ENCODE assay signal across 10 mouse cellular contexts in the genomic region with DNA sequence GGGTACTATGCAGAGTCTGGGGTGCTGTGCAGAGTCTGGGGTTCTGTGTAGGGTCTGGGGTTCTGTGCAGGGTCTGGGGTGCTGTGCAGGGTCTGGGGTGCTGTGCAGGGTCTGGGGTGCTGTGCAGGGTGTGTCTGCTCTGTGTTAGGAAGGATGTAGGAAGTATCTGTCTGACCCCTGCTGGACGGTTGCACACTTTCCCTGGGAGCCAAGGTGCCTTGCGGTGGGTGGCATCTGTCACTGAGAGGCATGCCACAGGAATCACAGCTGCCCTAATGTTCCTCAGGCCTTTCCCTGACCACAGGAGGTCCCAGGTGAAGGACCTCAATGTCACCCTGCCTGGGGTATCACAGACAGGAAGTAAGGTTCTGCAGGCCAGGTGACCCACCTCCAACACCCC.
DNase-seq lines count a peak whose midpoint lies in the region; ATAC-seq lines count a peak whose summit lies in the region.
"Had no signal": no experiment of that assay in that cellular context is flagged by ENCODE, and none has a peak within 500 bp of the region (broad histone marks: within the 10 kb centered on the region; RNA-seq: fewer than 3 reads in every experiment).

No protein-coding gene starts in this region.

- no peak overlapping the region for H3K4me2 ChIP-seq in heart, embryonic 13.5 days
- no peak overlapping the region; the same call in 1 of the 2 replicates for H3K4me2 ChIP-seq in midbrain, embryonic 16.5 days (ENCODE audit: low read length)

- H3K36me3 ChIP-seq in heart, embryonic 13.5 days: no peaks in the 10 kb centered on the region
- no peaks in the 10 kb centered on the region for H3K36me3 ChIP-seq in midbrain, embryonic 10.5 days
- H3K36me3 ChIP-seq in midbrain, embryonic 16.5 days (ENCODE audit: control insufficient read depth, insufficient read depth, low read length): no peaks in the 10 kb centered on the region
- H3K36me3 ChIP-seq: embryonic facial prominence, embryonic 10.5 days had no signal

- peak overlapping the region; percentile 77 for H3K9ac ChIP-seq in heart, embryonic 13.5 days
- H3K9ac ChIP-seq in midbrain, embryonic 16.5 days (ENCODE audit: low read depth, low read length): no peak overlapping the region

- H3K27ac ChIP-seq in heart, embryonic 13.5 days (replicated peaks): no peak overlapping the region
- H3K27ac ChIP-seq in midbrain, embryonic 10.5 days (replicated peaks): peak overlapping the region; percentile 84; the same call in 1 of the 2 replicates
- H3K27ac ChIP-seq in midbrain, embryonic 16.5 days (ENCODE audit: low read length): no peak overlapping the region
- H3K27ac ChIP-seq: embryonic facial prominence, embryonic 10.5 days had no signal

- DNase-seq in heart, postnatal 4 days: no peak
- DNase-seq in midbrain, embryonic 10.5 days (ENCODE audit: low spot score): no peak
- DNase-seq in induced T-regulatory cell, adult 2 months (ENCODE audit: low read depth): peak; percentile 32
- DNase-seq in thymus, postnatal 14 days: peak; percentile 70
- DNase-seq in layer of hippocampus, adult 11-12 months (ENCODE audit: low spot score): no peak
- no peak for DNase-seq in left cerebral cortex, adult 9 months (ENCODE audit: low spot score in 2 of 2)
- DNase-seq: gastrocnemius, postnatal 25 days had no signal

- peaks cover 95% of the 10 kb centered on the region for H3K4me1 ChIP-seq in heart, embryonic 13.5 days
- peaks cover 100% of the 10 kb centered on the region for H3K4me1 ChIP-seq in midbrain, embryonic 10.5 days
- peaks cover 75% of the 10 kb centered on the region for H3K4me1 ChIP-seq in midbrain, embryonic 16.5 days (ENCODE audit: control insufficient read depth, insufficient read depth, low read length)

- no peak for ATAC-seq in heart, embryonic 13.5 days (ENCODE audit: extremely low read depth, insufficient number of reproducible peaks, low FRiP score, low TSS enrichment)
- no peak for ATAC-seq in midbrain, embryonic 16.5 days

- no peak overlapping the region for H3K4me3 ChIP-seq in heart, embryonic 13.5 days
- peak overlapping the region; percentile 46; the same call in 1 of the 2 replicates for H3K4me3 ChIP-seq in midbrain, embryonic 10.5 days
- no peak overlapping the region for H3K4me3 ChIP-seq in midbrain, embryonic 16.5 days (ENCODE audit: low read depth, low read length)

- WGBS in heart, embryonic 13.5 days: 58% methylated on average over 2 of the region's 2 CpGs
- WGBS in midbrain, embryonic 10.5 days: 44% methylated on average over 2 of the region's 2 CpGs
- 55% methylated on average over 2 of the region's 2 CpGs for whole genome bisulfite sequencing in midbrain, embryonic 16.5 days

- H3K27me3 ChIP-seq in heart, embryonic 13.5 days (replicated peaks): no peaks in the 10 kb centered on the region
- H3K27me3 ChIP-seq in midbrain, embryonic 10.5 days (ENCODE audit: low read depth, poor library complexity, severe bottlenecking): peaks cover 74% of the 10 kb centered on the region
- no peaks in the 10 kb centered on the region for H3K27me3 ChIP-seq in midbrain, embryonic 16.5 days (ENCODE audit: control insufficient read depth, insufficient read depth, low read depth, low read length)

- H3K9me3 ChIP-seq in heart, embryonic 13.5 days: no peaks in the 10 kb centered on the region
- no peaks in the 10 kb centered on the region for H3K9me3 ChIP-seq in midbrain, embryonic 10.5 days (replicated peaks)
- no peaks in the 10 kb centered on the region for H3K9me3 ChIP-seq in midbrain, embryonic 16.5 days (replicated peaks; ENCODE audit: control insufficient read depth, low read length, poor library complexity, severe bottlenecking)
- H3K9me3 ChIP-seq: embryonic facial prominence, embryonic 10.5 days had no signal

Comparison
In these comparisons a context has a peak if more than half of its experiments do, and no peak if none do; other contexts are left out.
1. DNase-seq: peak in induced T-regulatory cell, adult 2 months (single experiment) and thymus, postnatal 14 days (single experiment); none in heart, postnatal 4 days (single experiment), midbrain, embryonic 10.5 days (single experiment), layer of hippocampus, adult 11-12 months (single experiment) and left cerebral cortex, adult 9 months (0 of 2).